Mouse (Mus musculus) layer of hippocampus, adult 9-10 months (tissue): Measurements from ENCODE around the gene Itga6.

Experiments used
- DNase-seq: peaks from one replicate; pipeline ENCODE4 v3.0.0; 2022; ENCODE audit warnings: low spot score

The Itga6 gene

DNA sequence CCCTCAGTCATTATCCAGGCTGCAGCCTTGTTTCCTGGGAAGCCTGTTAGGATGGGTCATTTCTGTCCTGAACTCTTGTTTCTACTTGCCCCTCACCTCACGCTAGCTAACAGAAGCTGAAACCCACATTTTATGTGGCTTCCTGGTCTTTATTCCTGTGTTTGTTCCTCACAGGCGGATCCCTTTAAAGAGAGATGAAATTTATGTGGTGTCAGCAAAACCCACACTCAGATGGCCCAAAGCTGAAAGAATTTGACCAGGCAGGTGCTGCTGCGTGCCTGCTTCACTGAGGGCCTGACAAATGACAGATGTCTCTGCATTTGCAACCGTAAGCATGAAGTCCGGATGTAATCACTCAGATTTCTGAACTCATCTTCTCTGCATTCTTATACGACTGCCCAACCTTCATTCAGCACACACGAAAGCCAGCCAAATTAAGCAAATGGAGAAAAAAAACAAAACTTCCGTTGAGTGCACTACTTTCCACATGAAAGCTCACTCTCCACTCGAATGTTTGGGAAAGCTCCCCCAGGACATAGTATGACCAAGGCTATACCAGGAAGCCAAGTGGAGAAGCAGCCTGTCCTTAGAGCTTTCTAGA lies 10.5 kb upstream of the Itga6 start:
- no peak for DNase-seq

DNA sequence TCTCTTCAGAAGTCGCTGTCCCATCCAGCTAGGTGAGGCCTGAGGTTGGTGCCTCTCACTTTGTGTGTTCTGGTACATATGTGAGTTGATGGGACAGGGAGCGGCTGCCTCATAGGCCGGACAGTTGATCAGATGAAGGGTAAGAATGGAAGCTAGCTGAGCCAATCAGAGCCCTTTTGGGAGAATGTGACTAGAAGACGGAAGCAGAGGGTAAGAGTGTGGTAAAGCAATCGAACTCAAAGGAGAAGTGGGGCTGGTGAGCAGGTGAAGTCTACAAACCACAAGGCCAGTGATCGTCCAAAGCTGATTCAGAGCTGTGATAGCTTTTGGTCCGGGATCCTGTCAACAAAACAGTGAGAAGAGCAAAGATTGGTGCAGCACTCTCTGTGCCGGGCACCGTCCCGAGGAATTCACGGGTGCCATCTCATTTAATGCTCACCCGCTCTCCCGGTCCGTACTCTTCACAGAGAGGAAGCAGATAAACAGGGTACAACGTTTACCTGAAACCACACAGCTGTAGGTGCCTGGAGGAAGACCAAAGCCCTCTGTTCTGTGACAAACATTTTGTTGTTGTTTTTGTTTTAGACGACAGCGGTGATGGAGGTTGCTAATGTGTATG lies 9.8 kb upstream of the Itga6 start:
- no peak for DNase-seq

DNA sequence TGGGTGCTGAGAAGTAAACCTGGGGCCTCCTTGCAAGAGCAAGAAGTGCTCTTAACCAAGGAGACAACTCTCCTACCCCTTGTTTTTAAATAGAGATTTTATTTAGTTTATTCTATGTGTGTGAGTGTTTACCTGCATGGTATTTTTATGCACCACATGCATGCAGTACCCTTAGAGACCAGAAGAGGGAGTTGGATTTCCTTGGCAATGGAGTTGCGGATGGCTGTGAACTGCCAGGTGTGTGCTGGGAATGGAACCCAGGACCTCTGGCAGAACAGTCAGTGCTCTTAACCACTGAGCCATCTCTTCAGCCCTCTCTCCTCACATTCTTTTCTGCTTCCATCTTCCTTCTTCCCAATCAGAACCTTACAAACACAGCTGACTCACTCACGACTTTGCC lies 9.2 kb upstream of the Itga6 start:
- no peak for DNase-seq

DNA sequence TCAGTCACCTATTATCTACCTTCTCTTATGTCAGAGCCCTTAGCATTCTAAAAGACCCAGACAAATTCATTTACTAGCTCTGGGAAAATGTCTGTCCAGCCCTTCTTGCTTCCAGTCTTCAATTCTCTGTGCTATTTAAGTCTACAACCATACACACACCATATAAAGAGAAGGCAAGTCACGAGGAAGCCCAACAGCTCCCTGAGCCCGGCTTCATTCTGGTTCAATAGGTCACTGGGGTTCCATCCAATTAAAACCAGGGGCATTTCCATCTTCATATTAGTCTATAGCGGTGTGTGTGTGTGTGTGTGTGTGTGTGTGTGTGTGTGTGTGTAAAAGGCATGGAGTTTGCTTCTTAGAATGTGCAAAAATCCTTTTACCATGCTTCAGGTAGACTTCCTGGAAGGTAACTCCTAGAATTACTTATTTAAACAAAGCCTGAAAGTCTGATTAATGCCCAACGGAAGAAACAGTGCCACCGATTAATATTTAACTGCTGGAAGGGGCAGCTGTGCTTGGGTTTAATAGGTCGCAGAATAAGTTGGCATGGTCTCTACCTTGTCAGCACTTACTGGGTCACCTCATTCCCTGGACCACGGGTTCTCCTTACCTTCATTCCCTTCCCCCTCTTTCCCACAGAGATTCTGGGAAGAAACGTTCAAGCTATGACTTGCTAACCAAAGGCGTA lies 6.1 kb upstream of the Itga6 start:
- no peak for DNase-seq

DNA sequence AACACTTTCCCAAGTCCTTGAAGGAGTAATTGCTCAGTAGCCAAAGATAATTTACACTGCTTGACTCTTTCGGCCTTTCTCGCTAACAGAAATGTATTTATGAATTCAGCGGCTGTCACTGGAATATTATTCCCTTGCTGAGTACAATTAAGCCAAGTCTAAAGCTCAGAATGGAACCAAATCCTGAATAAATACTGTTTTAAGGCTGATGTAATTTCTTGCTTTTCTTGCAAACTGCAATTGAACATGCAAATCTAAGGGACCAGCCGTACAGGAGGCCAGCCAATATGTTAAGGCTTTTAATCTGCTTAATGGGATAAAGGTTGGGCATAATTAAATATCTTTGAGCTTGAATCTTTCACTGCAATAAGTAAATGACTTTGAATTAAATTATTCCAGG lies 2.9 kb upstream of the Itga6 start:
- DNase-seq = no peak

DNA sequence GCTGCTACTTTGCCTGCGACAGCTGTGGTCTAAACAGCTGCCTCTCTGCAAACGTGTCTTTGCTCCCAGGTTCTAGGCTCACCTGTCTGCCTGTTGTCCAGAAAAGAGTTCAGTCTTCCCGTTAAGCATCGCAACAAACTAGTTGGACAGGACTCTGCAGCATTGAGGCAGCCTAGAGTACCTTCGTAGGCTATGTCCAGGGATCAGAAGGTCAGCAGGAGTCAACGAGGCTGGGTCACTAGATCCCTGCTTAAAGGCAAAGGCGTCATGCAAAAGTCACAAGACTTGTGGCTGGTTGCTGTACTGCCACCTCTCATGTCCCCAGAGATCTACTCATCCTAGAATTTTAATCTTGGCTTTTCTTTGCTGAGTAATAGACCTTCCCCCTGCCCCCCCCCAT lies 2.0 kb upstream of the Itga6 start:
- DNase-seq = no peak

DNA sequence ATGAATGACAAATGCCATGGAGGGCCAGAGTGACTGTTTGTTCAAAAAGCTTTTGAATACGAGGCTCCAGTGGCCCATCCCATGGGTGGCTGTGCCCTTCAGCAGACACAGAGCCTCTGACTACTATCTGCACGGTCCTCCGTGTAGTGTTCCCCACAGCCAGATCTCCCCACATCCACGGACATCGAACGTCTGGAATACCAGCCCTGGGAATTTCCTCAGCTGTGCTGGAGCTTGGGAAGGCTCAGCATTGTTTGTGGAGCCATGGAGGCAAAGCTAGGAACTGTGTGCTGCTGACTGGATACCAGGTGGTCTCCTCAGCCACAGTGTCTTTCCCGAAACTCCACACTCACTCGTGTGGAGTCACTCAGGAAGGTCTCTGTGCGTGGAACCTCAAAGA lies 1.1 kb upstream of the Itga6 start:
- no peak for DNase-seq

DNA sequence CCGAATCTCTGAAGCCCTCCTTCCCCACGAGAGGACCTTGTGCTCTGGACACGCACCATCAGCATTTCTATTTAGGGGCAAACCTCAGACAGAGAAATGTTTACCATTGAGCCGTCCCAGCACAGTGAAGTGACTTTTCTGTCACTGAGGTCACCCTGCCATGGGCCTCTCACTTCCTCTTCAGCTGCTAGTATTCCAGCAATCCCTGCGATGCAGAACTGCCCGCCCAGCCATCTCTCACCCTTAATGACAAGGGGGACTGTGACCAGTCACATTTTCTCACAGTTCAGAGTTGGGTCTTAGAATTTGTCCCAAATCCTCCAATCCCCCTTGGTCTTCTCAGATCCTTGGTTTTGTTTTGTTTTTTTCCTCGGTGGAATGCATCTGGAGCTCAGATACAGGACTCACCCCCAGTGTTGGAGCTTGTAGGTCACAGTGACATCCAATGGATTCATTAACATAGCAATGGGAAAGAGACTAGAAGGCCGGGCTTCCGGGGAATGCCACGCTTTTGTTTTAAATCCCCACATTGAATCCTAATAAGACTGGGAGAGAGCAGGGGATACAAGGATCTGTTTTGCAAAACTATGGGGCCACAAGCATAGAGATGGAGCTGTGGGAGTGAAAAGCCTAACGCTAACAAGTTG lies 432 bp upstream of the Itga6 start:
- peak; percentile 20 for DNase-seq

DNA sequence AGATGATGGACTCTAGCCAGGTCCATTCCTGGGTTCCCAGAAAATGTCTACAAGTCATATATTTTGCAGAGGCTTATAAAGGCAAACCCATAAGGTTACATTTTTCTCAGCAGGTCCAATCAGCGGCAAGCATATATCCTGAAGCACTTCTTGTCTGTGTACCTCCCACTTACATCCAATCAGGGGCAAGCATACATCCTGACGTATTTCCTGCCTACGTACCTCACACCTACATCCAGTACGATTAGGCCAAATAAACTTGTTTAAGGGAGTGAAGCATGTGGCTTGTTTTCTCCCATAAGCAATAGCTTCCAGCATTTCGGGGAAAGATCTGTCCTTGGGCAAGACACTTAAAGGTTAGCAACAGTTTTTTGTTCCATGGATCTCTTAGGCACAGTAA lies 3.0 kb downstream of the Itga6 start:
- DNase-seq = no peak

DNA sequence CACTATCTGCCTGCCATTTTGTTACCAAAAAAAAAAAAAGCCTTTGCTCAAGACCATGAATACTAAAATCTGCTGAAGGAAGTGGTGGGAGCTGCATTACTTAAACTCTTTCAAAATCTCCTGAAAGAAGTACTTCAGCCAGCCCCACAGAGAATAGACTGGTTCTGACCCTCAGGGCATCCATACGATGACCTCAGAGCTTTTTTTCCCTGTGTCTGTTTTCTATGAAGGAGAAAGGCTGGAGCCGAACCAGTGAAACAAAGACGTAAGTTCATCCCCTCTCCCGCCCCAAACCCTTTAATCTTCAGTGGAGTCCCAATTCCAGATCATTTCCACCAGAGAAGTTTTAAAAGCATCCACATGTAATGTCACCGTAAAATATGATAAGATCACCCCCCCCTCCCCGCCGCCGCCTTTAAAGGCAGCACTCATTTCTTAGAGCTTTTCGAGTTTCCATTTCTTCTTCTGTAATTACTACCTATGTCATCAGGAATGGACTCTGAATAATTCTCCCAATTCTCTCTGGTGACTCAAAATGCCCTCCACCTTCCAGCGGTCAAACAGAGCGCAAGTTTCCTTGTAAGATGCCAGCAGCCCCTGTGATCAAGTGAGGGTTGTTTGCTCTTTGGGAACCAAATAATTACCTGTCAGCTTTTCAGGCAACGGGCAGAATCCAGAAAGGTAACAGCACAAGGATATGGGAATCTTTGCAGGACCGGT lies 4.1 kb downstream of the Itga6 start:
- no peak for DNase-seq

DNA sequence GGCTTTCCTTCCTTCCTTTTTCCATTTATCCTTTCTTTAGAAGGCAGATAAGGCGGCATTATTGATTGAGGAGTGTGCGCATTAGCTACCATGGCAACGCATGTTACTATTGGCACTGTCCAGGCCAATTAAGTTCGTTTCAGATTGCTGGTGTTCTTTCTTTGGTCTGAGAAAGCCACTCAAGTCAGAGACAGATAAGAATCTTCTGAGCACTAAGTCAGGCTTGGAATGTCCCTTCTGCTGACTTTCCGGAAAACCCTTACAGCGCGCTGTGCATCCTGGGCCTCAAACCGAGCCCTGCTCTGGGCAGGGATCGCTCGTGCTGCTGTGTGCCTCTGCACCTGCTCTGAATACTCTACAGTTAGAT lies 4.7 kb downstream of the Itga6 start:
- no peak for DNase-seq

DNA sequence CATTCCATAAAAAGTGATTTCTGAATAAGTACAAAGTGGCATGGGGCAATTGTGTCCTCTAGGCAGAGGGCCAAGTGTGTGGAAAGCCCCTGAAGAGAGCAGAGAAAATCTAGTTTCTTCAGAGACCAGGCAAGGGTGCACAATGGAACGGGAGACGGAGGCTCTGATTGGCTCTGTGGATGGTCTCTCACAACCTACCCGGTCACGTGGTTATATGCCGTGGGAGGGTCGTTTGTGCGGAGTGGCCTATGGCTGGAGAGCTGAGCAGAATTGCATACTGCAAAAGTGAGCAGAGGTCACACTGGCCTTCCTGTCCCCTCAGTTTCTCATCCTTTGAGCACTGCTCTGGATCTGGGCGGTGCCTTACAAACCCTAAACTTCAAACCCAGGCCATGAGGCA lies 5.9 kb downstream of the Itga6 start:
- DNase-seq = no peak

DNA sequence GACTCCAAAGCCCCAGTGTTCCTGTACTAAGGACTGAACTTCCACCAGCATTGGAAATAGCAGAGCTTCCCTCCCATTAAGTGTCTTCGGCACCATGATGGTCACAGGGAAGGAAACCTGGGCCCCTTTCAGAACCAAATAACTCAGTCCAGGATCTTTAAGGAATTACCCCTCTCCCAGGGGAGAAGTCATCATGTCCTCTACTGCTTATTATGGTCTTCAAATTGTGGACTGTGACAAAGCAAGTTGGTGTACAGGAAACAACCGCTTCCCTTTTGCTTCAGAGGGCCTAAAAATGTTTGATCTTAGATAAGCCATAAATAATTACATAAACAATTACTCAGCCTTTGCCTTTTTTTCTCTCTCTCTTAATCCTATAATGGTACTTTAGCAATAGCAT lies 6.4 kb downstream of the Itga6 start:
- no peak for DNase-seq

DNA sequence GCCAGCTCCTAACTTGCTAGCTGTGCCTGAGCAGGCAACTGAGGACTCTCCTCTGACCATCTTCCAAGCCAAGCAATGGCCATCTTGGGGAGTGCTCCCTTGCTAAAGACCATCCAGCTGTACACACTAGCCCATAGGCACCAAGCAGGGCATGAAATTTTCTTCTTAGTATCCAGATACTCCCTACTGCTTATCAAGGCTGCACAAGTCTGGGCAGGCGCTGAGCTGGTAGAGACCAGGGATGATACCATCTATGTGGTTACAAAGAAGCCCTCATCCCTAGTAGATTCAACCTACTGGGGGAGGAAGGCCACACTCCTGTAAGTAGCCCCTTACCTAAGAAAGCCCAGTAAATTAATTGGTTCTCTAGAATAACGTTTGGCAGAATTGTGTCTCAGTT lies 7.0 kb downstream of the Itga6 start:
- no peak for DNase-seq

DNA sequence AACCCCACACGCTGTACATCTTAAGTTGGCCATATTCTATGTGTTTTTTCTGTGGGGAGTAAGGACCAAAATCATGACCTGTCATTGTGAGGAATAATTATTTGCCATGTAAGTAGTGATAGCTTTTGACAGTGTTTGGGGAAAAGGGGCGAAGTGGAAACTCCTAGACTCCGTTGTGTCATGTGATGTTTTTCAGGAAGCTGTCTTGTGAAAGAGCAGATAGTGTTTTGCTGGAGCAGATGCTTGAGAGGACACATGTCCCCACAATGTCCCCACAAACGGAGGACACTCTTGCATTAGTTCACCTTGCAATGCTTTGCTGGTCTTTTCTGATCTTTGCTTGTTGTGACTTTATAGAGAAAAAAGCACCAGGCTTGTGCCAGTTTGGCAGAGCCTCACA lies 7.7 kb downstream of the Itga6 start:
- no peak for DNase-seq

DNA sequence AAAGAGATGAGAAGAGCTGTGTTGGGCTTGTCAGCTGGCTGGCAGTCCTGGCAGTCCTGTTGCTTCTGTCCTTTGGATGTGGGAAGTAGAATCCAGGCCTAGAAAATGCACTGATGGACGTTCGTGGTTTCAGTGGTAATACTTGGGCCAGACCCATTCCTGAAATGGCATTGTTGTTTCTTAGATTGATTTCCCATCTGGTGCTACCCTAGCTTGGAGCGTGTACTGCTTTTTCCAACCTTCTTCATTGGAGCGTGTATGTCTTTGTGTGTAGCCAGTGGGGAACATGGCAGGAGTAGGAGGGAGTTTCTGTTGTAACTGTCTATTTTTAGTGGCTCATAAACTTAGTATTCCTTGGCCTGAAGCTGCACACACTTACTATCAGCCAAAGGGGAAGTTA lies 10.3 kb downstream of the Itga6 start:
- DNase-seq = no peak

DNA sequence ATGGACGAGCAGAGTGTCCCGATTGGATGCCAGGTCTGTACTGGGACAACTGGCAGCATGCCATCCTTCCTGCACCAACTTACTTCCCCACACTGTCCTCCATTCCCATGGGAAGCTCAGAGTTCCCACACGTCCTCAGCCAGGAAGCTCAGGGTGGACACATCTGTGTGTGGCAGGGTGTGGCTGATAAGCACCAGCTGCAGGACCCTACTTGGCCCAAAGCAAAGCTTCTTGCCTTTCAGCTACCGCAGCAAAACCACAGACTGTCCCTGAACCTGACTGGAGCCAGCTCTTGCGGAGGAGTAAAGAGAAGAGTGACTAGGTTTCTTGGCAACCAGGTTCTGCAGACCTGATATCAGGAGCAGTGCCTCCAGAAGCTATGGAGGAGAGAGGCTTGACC lies 11.7 kb downstream of the Itga6 start:
- DNase-seq = no peak

DNA sequence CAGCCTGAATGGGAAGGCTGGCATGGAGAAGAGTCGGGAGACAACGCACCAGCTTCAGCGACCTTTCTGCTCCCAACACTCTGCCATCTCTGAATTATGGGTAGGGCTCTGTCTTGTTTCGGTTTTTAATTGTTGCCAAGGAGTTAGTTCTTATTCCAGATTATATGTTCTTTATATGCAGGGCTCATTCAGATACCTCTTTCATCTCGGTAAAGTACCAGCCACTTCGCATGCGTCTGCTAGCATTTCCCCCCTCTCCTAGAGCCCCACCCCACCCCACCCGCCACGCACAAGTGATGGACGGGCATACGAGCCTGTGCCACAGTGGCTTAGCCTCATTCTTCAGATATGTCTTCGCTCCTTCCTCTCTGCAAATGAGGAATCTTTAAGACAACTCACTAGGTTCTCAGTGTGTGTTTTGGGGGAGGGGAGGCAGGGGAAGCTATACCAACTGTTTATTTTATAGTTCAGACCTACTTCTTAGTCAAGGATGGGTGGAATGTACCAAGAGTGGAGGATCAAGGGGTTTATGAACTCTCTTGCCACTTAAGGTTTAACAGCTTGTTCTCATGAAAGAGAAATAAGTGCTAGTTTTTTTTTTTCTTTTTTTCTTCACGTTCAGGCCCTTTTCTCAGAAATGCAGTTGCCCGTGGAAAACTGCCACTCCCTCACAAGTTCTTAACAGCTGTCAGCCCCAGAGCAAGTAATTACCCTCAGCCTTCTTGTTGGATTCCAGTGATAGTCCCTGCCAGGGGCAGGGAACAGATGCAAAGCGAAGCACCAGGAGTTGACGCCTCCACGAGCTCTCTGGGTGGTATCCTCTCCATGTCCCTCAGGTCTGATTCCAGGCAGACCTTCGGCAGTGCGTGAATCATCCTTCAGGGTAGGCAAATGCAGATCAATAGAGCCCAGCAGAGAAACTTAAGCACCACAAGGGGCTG lies 13.4 kb downstream of the Itga6 start:
- no peak for DNase-seq

DNA sequence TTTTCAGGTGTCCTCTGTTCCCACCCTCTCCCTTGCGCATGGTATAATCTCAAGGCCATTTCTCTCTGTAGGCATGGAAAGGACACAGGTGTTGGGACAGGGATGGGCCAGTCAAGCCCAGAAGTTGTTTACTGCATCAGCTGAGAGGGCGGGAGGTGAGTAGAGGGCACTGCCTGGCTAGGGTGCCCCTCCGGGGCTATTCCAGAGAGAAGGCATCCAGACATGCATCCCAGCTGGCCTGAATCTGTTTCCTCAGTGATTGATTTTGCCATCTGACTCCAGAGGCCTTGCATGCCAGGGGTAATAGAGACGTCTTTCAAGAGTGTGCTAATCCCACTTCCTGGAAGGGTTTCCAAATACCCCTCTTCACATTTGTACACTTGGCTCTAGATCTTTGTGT lies 14.7 kb downstream of the Itga6 start:
- no peak for DNase-seq

DNA sequence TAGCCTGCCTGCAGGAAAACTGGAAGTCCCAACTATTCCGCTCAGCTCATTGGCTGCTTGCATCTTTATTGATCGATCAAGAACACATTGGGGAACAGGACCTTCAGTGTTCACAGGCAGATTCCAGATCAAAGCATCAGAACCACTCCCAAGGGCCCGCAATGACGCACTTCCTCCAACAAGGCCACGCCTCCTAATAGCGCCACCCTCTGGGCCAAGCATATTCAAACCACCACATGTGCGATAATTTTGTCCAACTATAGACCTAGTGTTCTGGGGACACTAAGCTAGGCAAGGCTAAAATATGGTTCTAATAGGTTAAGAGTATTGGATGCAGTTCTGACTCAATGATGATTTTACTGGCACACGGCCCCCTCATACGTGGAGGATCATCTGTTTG lies 15.7 kb downstream of the Itga6 start:
- DNase-seq = no peak

DNA sequence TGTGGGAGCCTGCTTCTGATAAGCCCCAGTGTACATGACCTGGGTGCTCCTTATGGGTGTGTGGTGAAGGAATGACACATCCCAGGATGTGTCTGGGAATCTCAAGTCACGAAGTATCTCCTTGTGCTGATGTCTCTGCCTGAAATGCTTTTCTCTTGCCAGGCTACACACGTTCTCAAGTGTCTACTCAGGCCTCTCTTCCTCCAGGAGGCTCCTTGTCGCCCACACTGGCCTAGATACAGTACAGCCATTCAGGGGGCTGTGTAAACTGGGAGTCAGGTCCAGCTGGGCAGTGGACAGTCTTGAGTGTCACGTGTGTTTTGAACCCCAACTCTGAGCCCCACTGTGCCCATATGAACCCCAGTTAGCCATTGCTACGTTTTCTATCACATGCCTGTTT lies 19.1 kb downstream of the Itga6 start:
- no peak for DNase-seq
